Comparison of ENCODE assay signal across 31 mouse cellular contexts in the genomic region with DNA sequence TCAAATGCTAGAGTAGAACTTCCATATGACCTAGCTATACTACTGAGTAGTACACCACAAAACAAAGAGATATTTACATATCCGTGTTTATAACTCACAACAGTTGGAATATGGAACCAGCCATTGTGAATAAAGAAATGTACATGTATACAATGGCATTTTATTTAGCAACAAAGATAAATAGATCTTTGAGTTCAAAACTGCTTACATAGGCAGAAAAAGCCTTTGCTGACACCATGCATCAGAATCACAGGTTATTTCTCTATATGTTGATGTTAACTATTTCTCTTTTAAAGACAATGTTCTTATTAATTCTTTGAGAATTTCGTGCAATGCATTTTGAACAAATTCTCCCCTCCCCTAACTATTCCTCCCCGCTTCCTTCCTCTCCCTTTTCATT.
"Had no signal": no experiment of that assay in that cellular context is flagged by ENCODE, and none has a peak within 500 bp of the region (broad histone marks: within the 10 kb centered on the region; RNA-seq: fewer than 3 reads in every experiment).

No protein-coding gene starts in this region.

- H3K4me3 ChIP-seq: heart, embryonic 12.5 days; heart, embryonic 13.5 days; heart, embryonic 15.5 days; hindbrain, embryonic 10.5 days; hindbrain, embryonic 12.5 days; hindbrain, embryonic 13.5 days; hindbrain, embryonic 15.5 days; intestine, embryonic 15.5 days; kidney, embryonic 15.5 days; layer of hippocampus, adult 2 months; left cerebral cortex, adult 2 months had no signal

- H3K9ac ChIP-seq: heart, embryonic 12.5 days; heart, embryonic 13.5 days; heart, embryonic 15.5 days; hindbrain, embryonic 12.5 days; hindbrain, embryonic 13.5 days; hindbrain, embryonic 14.5 days; hindbrain, embryonic 15.5 days; intestine, embryonic 15.5 days; kidney, embryonic 15.5 days had no signal

- DNase-seq: heart, postnatal 10 days; heart, postnatal 14 days; heart, postnatal 36 days; heart, postnatal 4 days; kidney, adult 11 months; kidney, adult 18-20 months; kidney, adult 2 months; kidney, adult 8-10 months; kidney, adult 9 months; kidney, postnatal 10 days; kidney, postnatal 14 days; kidney, postnatal 25 days; kidney, postnatal 36 days; kidney, postnatal 4 days; layer of hippocampus, adult 9-11 months; layer of hippocampus, postnatal 36 days had no signal

- H3K9me3 ChIP-seq: heart, embryonic 12.5 days; heart, embryonic 13.5 days; heart, embryonic 15.5 days; hindbrain, embryonic 10.5 days; hindbrain, embryonic 12.5 days; hindbrain, embryonic 13.5 days; hindbrain, embryonic 15.5 days; intestine, embryonic 15.5 days; kidney, embryonic 15.5 days had no signal

- H3K4me2 ChIP-seq: heart, embryonic 11.5 days; heart, embryonic 12.5 days; heart, embryonic 13.5 days; heart, embryonic 15.5 days; hindbrain, embryonic 12.5 days; hindbrain, embryonic 13.5 days; hindbrain, embryonic 14.5 days; hindbrain, embryonic 15.5 days; intestine, embryonic 15.5 days; kidney, embryonic 15.5 days had no signal

- H3K27me3 ChIP-seq: heart, embryonic 12.5 days; heart, embryonic 13.5 days; heart, embryonic 15.5 days; hindbrain, embryonic 12.5 days; hindbrain, embryonic 13.5 days; hindbrain, embryonic 15.5 days; intestine, embryonic 15.5 days; kidney, embryonic 15.5 days had no signal

- H3K27ac ChIP-seq: heart, embryonic 13.5 days; heart, embryonic 15.5 days; hindbrain, embryonic 10.5 days; hindbrain, embryonic 12.5 days; hindbrain, embryonic 13.5 days; hindbrain, embryonic 14.5 days; hindbrain, embryonic 15.5 days; hindbrain, postnatal 0 days; intestine, embryonic 15.5 days; kidney, embryonic 15.5 days; kidney, postnatal 0 days; layer of hippocampus, adult 2 months; left cerebral cortex, adult 2 months had no signal

- H3K36me3 ChIP-seq: heart, embryonic 12.5 days; heart, embryonic 13.5 days; heart, embryonic 15.5 days; hindbrain, embryonic 10.5 days; hindbrain, embryonic 12.5 days; hindbrain, embryonic 13.5 days; hindbrain, embryonic 15.5 days; intestine, embryonic 15.5 days; kidney, embryonic 15.5 days had no signal

- H3K4me1 ChIP-seq: heart, embryonic 12.5 days; heart, embryonic 13.5 days; heart, embryonic 15.5 days; hindbrain, embryonic 10.5 days; hindbrain, embryonic 12.5 days; hindbrain, embryonic 13.5 days; hindbrain, embryonic 15.5 days; intestine, embryonic 15.5 days; kidney, embryonic 15.5 days had no signal
